Mouse (Mus musculus) gastrocnemius, adult 8-10 months (tissue): Measurements from ENCODE around the gene Fthl17d. TPM values are rescaled to one million over a fixed set of nuclear protein-coding genes. Genes with fewer than 3 reads are reported as not detected.
"Not testable (repeated sequence)": the region's sequence is repeated elsewhere in the genome, so short reads cannot be mapped to it uniquely, and the experiment has no call there.

ENCODE experiments used
- DNase-seq, 2 experiments: peaks; one replicate each; pipeline ENCODE4 v3.0.0; 2022; ENCODE audit warnings: low spot score in 2 of 2
- total RNA-seq, 4 experiments: library from RNA; stranded (reverse); gene quantifications; 2 replicates each; pipeline ENCODE4 v1.2.4; 2022

Gene Fthl17d
- not detected for total RNA-seq

- DNase-seq = not testable (repeated sequence)
Measured at GRCm38 (mm10) chrX:8986655-8987054, at the start of gene Fthl17d. Fthl17d (minus strand) TSS chrX:8986755.

GRCm38 (mm10) chrX:9033193-9033592 is 46.6 kb upstream of the Fthl17d start, which contains the start of gene Fthl17e:
Fthl17e (plus strand) TSS chrX:9033493.
- not testable (repeated sequence) for DNase-seq

GRCm38 (mm10) chrX:9019481-9019880 is 32.9 kb upstream of the Fthl17d start:
- DNase-seq = no peak

- no peak for DNase-seq
Measured at GRCm38 (mm10) chrX:9016079-9016478, 29.5 kb upstream of the Fthl17d start.

GRCm38 (mm10) chrX:8976459-8976858 is 10.1 kb downstream of the Fthl17d start, which contains the start of gene Fthl17c:
Fthl17c (minus strand) TSS chrX:8976559.
- not testable (repeated sequence) for DNase-seq

GRCm38 (mm10) chrX:8964618-8965017 is 21.9 kb downstream of the Fthl17d start:
- not testable (repeated sequence) for DNase-seq

GRCm38 (mm10) chrX:8962875-8963274 is 23.7 kb downstream of the Fthl17d start, which contains the start of gene Fthl17b:
Fthl17b (minus strand) TSS chrX:8962975.
- DNase-seq = not testable (repeated sequence)

- DNase-seq = peak; percentile 24 to 40
Measured at GRCm38 (mm10) chrX:8948130-8948805, 38.3 kb downstream of the Fthl17d start.

GRCm38 (mm10) chrX:8944041-8944440 is 42.5 kb downstream of the Fthl17d start:
- DNase-seq = no peak

Other genes starting within 250 kb of the Fthl17d start
- gene Ssx9, start 238.3 kb downstream of the Fthl17d start, total RNA-seq = not detected
- not detected for gene Ssxb5, start 183.1 kb downstream of the Fthl17d start, total RNA-seq
- gene Gm6592, start 142.8 kb downstream of the Fthl17d start, total RNA-seq = not detected
- not detected for gene Gm5751, start 112.5 kb downstream of the Fthl17d start, total RNA-seq
- under 1 TPM in 3 of 4 experiments, not detected in 1; 0.21 to 0.45 (median 0.34) TPM for gene B630019K06Rik, start 94.4 kb downstream of the Fthl17d start, total RNA-seq
- gene Fthl17b, start 23.8 kb downstream of the Fthl17d start, total RNA-seq = not detected
- not detected for gene Fthl17c, start 10.2 kb downstream of the Fthl17d start, total RNA-seq
- not detected for gene Fthl17e, start 46.7 kb upstream of the Fthl17d start, total RNA-seq
- gene Fthl17f, start 76.3 kb upstream of the Fthl17d start, total RNA-seq = not detected
- not detected for gene 4930402K13Rik, start 117.8 kb upstream of the Fthl17d start, total RNA-seq
- under 1 TPM; 0.08 to 0.51 (median 0.17) TPM for gene Lancl3, start 213.1 kb upstream of the Fthl17d start, total RNA-seq